In genomic region chr4:132706885-132707284, GRCm38 (mm10) we compare ENCODE assay signal across 25 mouse cellular contexts.
"Had no signal": no experiment of that assay in that cellular context is flagged by ENCODE, and none has a peak within 500 bp of the region (broad histone marks: within the 10 kb centered on the region; RNA-seq: fewer than 3 reads in every experiment).

No protein-coding gene starts in this region.

- H3K9me3 ChIP-seq: heart, embryonic 13.5 days; heart, embryonic 15.5 days; hindbrain, embryonic 13.5 days; hindbrain, embryonic 15.5 days; kidney, embryonic 15.5 days; limb, embryonic 13.5 days; limb, embryonic 15.5 days; liver, embryonic 12.5 days had no signal

- H3K4me1 ChIP-seq: heart, embryonic 13.5 days; heart, embryonic 15.5 days; hindbrain, embryonic 13.5 days; hindbrain, embryonic 15.5 days; kidney, embryonic 15.5 days; limb, embryonic 13.5 days; limb, embryonic 15.5 days; liver, embryonic 12.5 days had no signal

- DNase-seq: gastrocnemius, adult 2 months; gastrocnemius, postnatal 10 days; gastrocnemius, postnatal 25 days; heart, adult 2 months; heart, postnatal 14 days; heart, postnatal 36 days; kidney, adult 11 months; kidney, adult 2 months; kidney, adult 9 months; kidney, postnatal 14 days; kidney, postnatal 36 days; layer of hippocampus, adult 9-11 months; layer of hippocampus, postnatal 36 days; left cerebral cortex, postnatal 4 days had no signal

- H3K27me3 ChIP-seq: heart, embryonic 13.5 days; heart, embryonic 15.5 days; hindbrain, embryonic 13.5 days; hindbrain, embryonic 15.5 days; kidney, embryonic 15.5 days; limb, embryonic 13.5 days; limb, embryonic 15.5 days; liver, embryonic 12.5 days had no signal

- H3K27ac ChIP-seq: gastrocnemius, adult 2 months; heart, adult 2 months; heart, embryonic 13.5 days; heart, embryonic 15.5 days; hindbrain, embryonic 13.5 days; hindbrain, embryonic 15.5 days; hindbrain, postnatal 0 days; kidney, embryonic 15.5 days; kidney, postnatal 0 days; limb, embryonic 13.5 days; limb, embryonic 15.5 days; liver, embryonic 12.5 days; liver, embryonic 14.5 days had no signal

- H3K4me3 ChIP-seq: gastrocnemius, adult 2 months; heart, adult 2 months; heart, embryonic 13.5 days; heart, embryonic 15.5 days; hindbrain, embryonic 13.5 days; hindbrain, embryonic 15.5 days; kidney, embryonic 15.5 days; limb, embryonic 13.5 days; limb, embryonic 15.5 days; liver, embryonic 12.5 days had no signal
